Mouse (Mus musculus): Measurements from ENCODE around the gene Tfam.

DNA sequence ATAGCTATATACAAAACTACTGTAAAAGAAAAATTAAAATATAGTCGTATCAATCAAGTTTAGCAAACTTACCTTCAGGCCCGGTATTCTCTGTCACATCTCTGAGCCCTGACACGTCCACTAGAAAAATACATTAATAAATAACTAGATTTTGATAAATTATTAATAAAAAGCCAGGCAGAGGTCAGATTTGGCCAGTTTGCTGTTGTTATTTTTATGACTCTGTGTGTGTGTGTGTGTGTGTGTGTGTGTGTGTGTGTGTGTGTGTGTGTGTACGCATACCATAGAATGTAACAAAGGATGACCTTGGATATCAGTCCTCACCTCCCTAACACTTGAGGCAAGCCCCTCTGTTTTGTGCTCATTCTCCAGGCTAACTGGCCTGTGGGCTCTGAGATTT is 56.1 kb downstream of the Tfam start:
- TF ChIP-seq CTCF (IDR thresholded peaks at IDR 0.05; ENCODE audit: extremely low read depth, insufficient read depth, insufficient read length, insufficient replicate concordance) (no peak), POLR2A (IDR thresholded peaks at IDR 0.05; ENCODE audit: low read depth, low read length) (no peak)

Measured in spleen, adult 2 months (tissue).